8 mouse cellular contexts compared by ENCODE assay signal in the genomic region with DNA sequence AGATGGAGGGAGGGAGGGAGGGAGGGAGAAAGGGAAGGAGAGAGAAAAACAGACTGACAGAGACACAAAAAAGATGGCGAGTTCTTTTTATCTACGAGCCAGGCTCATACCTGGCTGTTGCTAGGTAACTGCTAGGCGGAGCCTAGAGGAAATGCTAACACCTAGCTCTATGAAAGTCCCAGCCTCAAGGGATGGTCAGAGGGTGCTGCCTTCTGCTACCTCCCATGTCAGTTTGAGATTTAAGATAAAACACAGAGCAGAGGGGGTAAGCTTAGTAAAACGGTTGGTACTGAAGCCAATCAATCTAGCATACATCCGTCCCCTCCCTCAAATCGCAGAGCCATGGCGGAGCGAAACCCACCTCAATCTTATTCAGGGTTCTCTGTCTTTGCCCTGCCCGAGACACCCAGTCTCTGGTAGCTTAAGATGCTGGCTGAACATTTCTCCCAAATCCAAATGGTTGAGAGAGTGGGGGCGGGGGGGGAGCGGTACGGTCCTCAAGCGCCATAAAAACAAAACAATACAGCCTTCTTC. TPM values are rescaled to one million over a fixed set of nuclear protein-coding genes. Genes with fewer than 3 reads are reported as not detected.
DNase-seq lines count a peak whose midpoint lies in the region; ATAC-seq and TF ChIP-seq lines count a peak whose summit lies in the region.

No protein-coding gene starts in this region.

- no peaks in the 10 kb centered on the region for H3K9me3 ChIP-seq in megakaryocyte, embryonic 14.5 days
- H3K9me3 ChIP-seq in forebrain, embryonic 12.5 days, result no peaks in the 10 kb centered on the region
- no peaks in the 10 kb centered on the region for H3K9me3 ChIP-seq in liver, embryonic 13.5 days (replicated peaks)

- H3K27ac ChIP-seq in forebrain, embryonic 12.5 days, result peak overlapping the region; percentile 95
- no peak overlapping the region for H3K27ac ChIP-seq in liver, embryonic 13.5 days
- H3K27ac ChIP-seq in olfactory bulb, adult 2 months (ENCODE audit: insufficient read depth, low read depth, low read length), result no peak overlapping the region

- TF ChIP-seq CTCF in olfactory bulb, adult 2 months (IDR thresholded peaks at IDR 0.05; ENCODE audit: insufficient read depth, low read depth, low read length), result no peak

- DNase-seq in liver, embryonic 13.5 days, result no peak
- no peak for DNase-seq in gastrocnemius, postnatal 36 days
- DNase-seq in testis, postnatal 10 days (ENCODE audit: low spot score), result no peak

- H3K4me3 ChIP-seq in megakaryocyte, embryonic 14.5 days (replicated peaks), result peak overlapping the region; percentile 89
- peak overlapping the region; percentile 51 for H3K4me3 ChIP-seq in forebrain, embryonic 12.5 days (replicated peaks)
- H3K4me3 ChIP-seq in liver, embryonic 13.5 days (replicated peaks), result peak overlapping the region; percentile 46
- H3K4me3 ChIP-seq in olfactory bulb, adult 2 months (ENCODE audit: insufficient read depth, low read depth, low read length), result peak overlapping the region; percentile 60

- intact Hi-C loops in gastrocnemius, postnatal 36 days (cut with DNase I), result no loop called here

- ATAC-seq in megakaryocyte, adult 5-6 weeks (ENCODE audit: poor library complexity, severe bottlenecking), result no peak
- peak; percentile 39 for ATAC-seq in forebrain, embryonic 12.5 days (ENCODE audit: low FRiP score)
- ATAC-seq in liver, embryonic 13.5 days (ENCODE audit: low read depth), result no peak
- no peak for ATAC-seq in granulocyte monocyte progenitor cell, adult 5-6 weeks (replicated peaks; ENCODE audit: poor library complexity, severe bottlenecking)

- no peak for TF ChIP-seq POLR2A in olfactory bulb, adult 2 months (IDR thresholded peaks at IDR 0.05; ENCODE audit: insufficient read depth, low read depth, low read length)

- H3K27me3 ChIP-seq in megakaryocyte, embryonic 14.5 days (replicated peaks), result peaks cover 71% of the 10 kb centered on the region
- H3K27me3 ChIP-seq in forebrain, embryonic 12.5 days, result no peaks in the 10 kb centered on the region
- peaks cover 45% of the 10 kb centered on the region for H3K27me3 ChIP-seq in liver, embryonic 13.5 days

- peaks cover 19% of the 10 kb centered on the region for H3K4me1 ChIP-seq in megakaryocyte, embryonic 14.5 days
- peaks cover 59% of the 10 kb centered on the region for H3K4me1 ChIP-seq in forebrain, embryonic 12.5 days
- H3K4me1 ChIP-seq in liver, embryonic 13.5 days (replicated peaks), result no peaks in the 10 kb centered on the region
- H3K4me1 ChIP-seq in olfactory bulb, adult 2 months (ENCODE audit: control insufficient read depth, insufficient read depth, low read length), result peaks cover 11% of the 10 kb centered on the region

- H3K4me2 ChIP-seq in forebrain, embryonic 12.5 days, result peak overlapping the region; percentile 79
- peak overlapping the region; percentile 67 for H3K4me2 ChIP-seq in liver, embryonic 13.5 days

- H3K36me3 ChIP-seq in megakaryocyte, embryonic 14.5 days (replicated peaks; ENCODE audit: low read length), result no peaks in the 10 kb centered on the region
- no peaks in the 10 kb centered on the region for H3K36me3 ChIP-seq in forebrain, embryonic 12.5 days (replicated peaks)
- H3K36me3 ChIP-seq in liver, embryonic 13.5 days, result no peaks in the 10 kb centered on the region

- under 1% methylated on average over 13 of the region's 13 CpGs for WGBS in forebrain, embryonic 12.5 days
- 9% methylated on average over 13 of the region's 13 CpGs for WGBS in liver, embryonic 13.5 days (ENCODE audit: insufficient replicate concordance)
- 14% methylated on average over 13 of the region's 13 CpGs for WGBS in olfactory bulb, adult 2 months

- peak overlapping the region; percentile 63 for H3K9ac ChIP-seq in forebrain, embryonic 12.5 days
- H3K9ac ChIP-seq in liver, embryonic 13.5 days, result no peak overlapping the region

RNA-seq across cellular contexts. Expression of a gene that starts 27.0 kb away (rescaled TPM):
- 17.8 and 18.5 TPM in 2 replicates for polyA plus RNA-seq in megakaryocyte, embryonic 14.5 days (2012; ENCODE audit: insufficient read depth, low replicate concordance)
- 1.3 and 1.7 TPM in 2 replicates for total RNA-seq in megakaryocyte, adult 5-6 weeks (2015)
- 1.1 and 2.8 TPM in 2 replicates for total RNA-seq in megakaryocyte, adult 5-6 weeks (2017)
- polyA plus RNA-seq in forebrain, embryonic 12.5 days (2016; fragmentation: Nextera tagmentation; extraction: Ambion mirVana), result 82.4 TPM in 2 replicates
- 4.2 and 4.5 TPM in 2 replicates for polyA plus RNA-seq in liver, embryonic 13.5 days (2015; fragmentation: Nextera tagmentation; extraction: Ambion mirVana)
- not detected in 2 replicates for polyA plus RNA-seq in olfactory bulb, adult 2 months (2012; ENCODE audit: insufficient read depth, insufficient read length, low replicate concordance, missing spikeins)
- 10 to 100 TPM; 12.0 to 20.5 TPM for total RNA-seq in gastrocnemius, postnatal 36 days (2021)
- total RNA-seq in granulocyte monocyte progenitor cell, adult 5-6 weeks (2014; fragmentation: Nextera tagmentation), result 1.8 and 1.9 TPM in 2 replicates
- 2.5 and 2.6 TPM in 2 replicates for total RNA-seq in granulocyte monocyte progenitor cell, adult 5-6 weeks (2017)
